Mouse (Mus musculus): ENCODE results near the gene L3mbtl3.

The L3mbtl3 gene

GRCm38 (mm10) chr10:26375790-26376545 lies at the start of gene L3mbtl3:
Gene L3mbtl3 (minus strand): TSS chr10:26375971.
- DNase-seq (ENCODE audit: low spot score in 2 of 2): peak; percentile 71 to 82

GRCm38 (mm10) chr10:26421168-26421567 lies 45.4 kb upstream of the L3mbtl3 start:
- DNase-seq (ENCODE audit: low spot score in 2 of 2): no peak

GRCm38 (mm10) chr10:26388656-26389055 lies 12.9 kb upstream of the L3mbtl3 start:
- no peak for DNase-seq (ENCODE audit: low spot score in 2 of 2)

- no peak for DNase-seq (ENCODE audit: low spot score in 2 of 2)
These were observed 1.5 kb upstream of the L3mbtl3 start for GRCm38 (mm10) chr10:26377332-26377602.

- no peak for DNase-seq (ENCODE audit: low spot score in 2 of 2)
These were observed 968 bp upstream of the L3mbtl3 start for GRCm38 (mm10) chr10:26376546-26377331.

- DNase-seq (ENCODE audit: low spot score in 2 of 2): no peak
These were observed 420 bp downstream of the L3mbtl3 start for GRCm38 (mm10) chr10:26375351-26375751.

GRCm38 (mm10) chr10:26374436-26375311 lies 1.1 kb downstream of the L3mbtl3 start:
- peak; percentile 27 to 30 for DNase-seq (ENCODE audit: low spot score in 2 of 2)

- DNase-seq (ENCODE audit: low spot score in 2 of 2): peak in 1 of 2 experiments; percentile 44
These were observed 1.8 kb downstream of the L3mbtl3 start for GRCm38 (mm10) chr10:26373951-26374435.

GRCm38 (mm10) chr10:26372940-26373931 lies 2.5 kb downstream of the L3mbtl3 start:
- peak; percentile 61 to 78 for DNase-seq (ENCODE audit: low spot score in 2 of 2)

GRCm38 (mm10) chr10:26371416-26371815 lies 4.4 kb downstream of the L3mbtl3 start:
- no peak for DNase-seq (ENCODE audit: low spot score in 2 of 2)

- no peak for DNase-seq (ENCODE audit: low spot score in 2 of 2)
These were observed 10.8 kb downstream of the L3mbtl3 start for GRCm38 (mm10) chr10:26364942-26365341.

GRCm38 (mm10) chr10:26364326-26364856 lies 11.4 kb downstream of the L3mbtl3 start:
- DNase-seq (ENCODE audit: low spot score in 2 of 2): no peak

- DNase-seq (ENCODE audit: low spot score in 2 of 2): no peak
These were observed 12.2 kb downstream of the L3mbtl3 start for GRCm38 (mm10) chr10:26363605-26364004.

- no peak for DNase-seq (ENCODE audit: low spot score in 2 of 2)
These were observed 17.0 kb downstream of the L3mbtl3 start for GRCm38 (mm10) chr10:26358798-26359197.

- DNase-seq (ENCODE audit: low spot score in 2 of 2): peak in 1 of 2 experiments; percentile 17
These were observed 17.5 kb downstream of the L3mbtl3 start for GRCm38 (mm10) chr10:26358231-26358630.

- no peak for DNase-seq (ENCODE audit: low spot score in 2 of 2)
These were observed 22.0 kb downstream of the L3mbtl3 start for GRCm38 (mm10) chr10:26353781-26354180.

- no peak for DNase-seq (ENCODE audit: low spot score in 2 of 2)
These were observed 24.5 kb downstream of the L3mbtl3 start for GRCm38 (mm10) chr10:26351129-26351738.

GRCm38 (mm10) chr10:26350153-26350552 lies 25.6 kb downstream of the L3mbtl3 start:
- DNase-seq (ENCODE audit: low spot score in 2 of 2): no peak

GRCm38 (mm10) chr10:26347614-26348013 lies 28.2 kb downstream of the L3mbtl3 start:
- no peak for DNase-seq (ENCODE audit: low spot score in 2 of 2)

GRCm38 (mm10) chr10:26345879-26346278 lies 29.9 kb downstream of the L3mbtl3 start:
- no peak for DNase-seq (ENCODE audit: low spot score in 2 of 2)

All from frontal cortex, postnatal 14 days (tissue).